Mouse (Mus musculus) heart, embryonic 14.5 days (tissue): ENCODE results near the gene E130308A19Rik. TPM values are rescaled to one million over a fixed set of nuclear protein-coding genes. Genes with fewer than 3 reads are reported as not detected.

ENCODE experiments used
- ATAC-seq: fragments of 200-750 bp; cut with Nextera tagmentation; 2 replicates; pipeline ENCODE4 v1.8.0; 2017; ENCODE audit warnings: low read depth, moderate TSS enrichment; ENCODE audit not compliant: insufficient number of reproducible peaks, insufficient read depth, low FRiP score
- H3K27ac ChIP-seq, 2 experiments: fragments of 200-500 bp in 1 of 2; fragments of 300-500 bp in 1 of 2; sonication (generic) in 1 of 2; replicated peaks in 1 of 2; 2 replicates each; pipeline ENCODE4 v1.5.1; 2012 to 2014; ENCODE audit warnings: low read depth in 2 of 2, low read length in 2 of 2, control low read depth in 1 of 2, mild to moderate bottlenecking in 1 of 2, mixed read lengths in 1 of 2; ENCODE audit not compliant: control insufficient read depth in 1 of 2, insufficient read depth in 1 of 2
- H3K27me3 ChIP-seq: fragments of 300-500 bp; sonication (generic); 2 replicates; pipeline ENCODE4 v1.6.1; 2014; ENCODE audit warnings: mild to moderate bottlenecking, low read length, control low read depth; ENCODE audit not compliant: control insufficient read depth, insufficient read depth
- H3K36me3 ChIP-seq: fragments of 300-500 bp; sonication (generic); 2 replicates; pipeline ENCODE4 v1.6.1; 2014; ENCODE audit warnings: mild to moderate bottlenecking, control low read depth, low read length, mixed read lengths; ENCODE audit not compliant: control insufficient read depth, insufficient read depth
- H3K4me1 ChIP-seq, 2 experiments: fragments of 200-500 bp in 1 of 2; fragments of 300-500 bp in 1 of 2; sonication (generic) in 1 of 2; 2 replicates each; pipeline ENCODE4 v1.6.1; 2012 to 2014; ENCODE audit warnings: low read length in 2 of 2, control low read depth in 1 of 2, mixed read lengths in 1 of 2; ENCODE audit not compliant: control insufficient read depth in 2 of 2, insufficient read depth in 2 of 2
- H3K4me2 ChIP-seq: fragments of 300-500 bp; sonication (generic); 2 replicates; pipeline ENCODE4 v1.6.1; 2014; ENCODE audit warnings: mild to moderate bottlenecking, low read length
- H3K4me3 ChIP-seq, 2 experiments: fragments of 200-500 bp in 1 of 2; fragments of 300-500 bp in 1 of 2; sonication (generic) in 1 of 2; 2 replicates each; pipeline ENCODE4 v1.5.1; 2012 to 2014; ENCODE audit warnings: low read length in 2 of 2, mild to moderate bottlenecking in 2 of 2, control low read depth in 1 of 2, low read depth in 1 of 2, moderate library complexity in 1 of 2; ENCODE audit not compliant: control insufficient read depth in 1 of 2, insufficient read depth in 1 of 2
- H3K9ac ChIP-seq: fragments of 300-500 bp; sonication (generic); 2 replicates; pipeline ENCODE4 v1.6.1; 2014; ENCODE audit warnings: mild to moderate bottlenecking, low read length
- H3K9me3 ChIP-seq: fragments of 300-500 bp; sonication (generic); 2 replicates; pipeline ENCODE4 v1.6.1; 2016; ENCODE audit warnings: low read length, control low read depth; ENCODE audit not compliant: control insufficient read depth
- WGBS: fragments of 180-500 bp; shearing (Covaris S2); extraction: QIAGEN DNeasy Blood & Tissue Kit; methylation state at CpG from one replicate; pipeline ENCODE4 v1.1.7; 2014; 5-methylcytosine and 5-hydroxymethylcytosine counted together
- polyA plus RNA-seq: library from polyadenylated mRNA; unstranded; fragments of >200 nt; fragmentation: Nextera tagmentation; extraction: Ambion mirVana; gene quantifications from 2 replicates; pipeline ENCODE4 v1.2.1, GENCODE M21; 2014

The E130308A19Rik gene
- polyA plus RNA-seq, 1 experiment from 2014 or later: 27.7 TPM

- WGBS: 70% methylated on average over 2 of the region's 2 CpGs
These were observed 44.0 kb downstream of the E130308A19Rik start for GRCm38 (mm10) chr4:59670015-59670414.

GRCm38 (mm10) chr4:59673423-59674117 lies 47.6 kb downstream of the E130308A19Rik start:
- H3K4me1 ChIP-seq: peaks cover 0 to 5% of the 10 kb centered on the region in 2 experiments; a peak in 1 of 4 replicates
- H3K9me3 ChIP-seq: no peaks in the 10 kb centered on the region
- H3K27ac ChIP-seq: no peak overlapping the region
- no peak overlapping the region for H3K9ac ChIP-seq
- no peak overlapping the region for H3K4me3 ChIP-seq
- 69% methylated on average over 2 of the region's 2 CpGs for WGBS
- H3K27me3 ChIP-seq: no peaks in the 10 kb centered on the region
- no peak overlapping the region for H3K4me2 ChIP-seq
- no peak for ATAC-seq
- H3K36me3 ChIP-seq: no peaks in the 10 kb centered on the region

More at GRCm38 (mm10) chr4:59670015-59670414, 44.0 kb downstream of the E130308A19Rik start:
- Histone ChIP-seq H3K27me3 (no peaks in the 10 kb centered on the region), H3K36me3 (no peaks in the 10 kb centered on the region), H3K9me3 (no peaks in the 10 kb centered on the region), H3K4me3 (no peak overlapping the region), H3K9ac (no peak overlapping the region), H3K4me1 (peaks cover 7 to 24% of the 10 kb centered on the region in 2 experiments), H3K4me2 (no peak overlapping the region), H3K27ac (no peak overlapping the region)
- ATAC-seq: no peak

GRCm38 (mm10) chr4:59674929-59675679 lies 49.1 kb downstream of the E130308A19Rik start:
- H3K9ac ChIP-seq: no peak overlapping the region
- WGBS: 79% methylated on average over 8 of the region's 8 CpGs
- ATAC-seq: no peak
- H3K4me2 ChIP-seq: no peak overlapping the region
- no peaks in the 10 kb centered on the region for H3K27me3 ChIP-seq
- no peaks in the 10 kb centered on the region for H3K9me3 ChIP-seq
- H3K4me3 ChIP-seq: no peak overlapping the region
- H3K36me3 ChIP-seq: no peaks in the 10 kb centered on the region
- no peak overlapping the region for H3K27ac ChIP-seq
- peaks cover 0 to 5% of the 10 kb centered on the region in 2 experiments; a peak in 1 of 4 replicates for H3K4me1 ChIP-seq

GRCm38 (mm10) chr4:59675699-59676098 lies 49.7 kb downstream of the E130308A19Rik start:
- Histone ChIP-seq H3K9me3 (no peaks in the 10 kb centered on the region), H3K9ac (no peak overlapping the region), H3K36me3 (no peaks in the 10 kb centered on the region), H3K27ac (no peak overlapping the region), H3K4me2 (no peak overlapping the region), H3K27me3 (no peaks in the 10 kb centered on the region), H3K4me3 (no peak overlapping the region), H3K4me1 (peaks cover 0 to 4% of the 10 kb centered on the region in 2 experiments; a peak in 1 of 4 replicates)
- ATAC-seq: no peak
- WGBS: 69% methylated on average over 3 of the region's 3 CpGs

DNA sequence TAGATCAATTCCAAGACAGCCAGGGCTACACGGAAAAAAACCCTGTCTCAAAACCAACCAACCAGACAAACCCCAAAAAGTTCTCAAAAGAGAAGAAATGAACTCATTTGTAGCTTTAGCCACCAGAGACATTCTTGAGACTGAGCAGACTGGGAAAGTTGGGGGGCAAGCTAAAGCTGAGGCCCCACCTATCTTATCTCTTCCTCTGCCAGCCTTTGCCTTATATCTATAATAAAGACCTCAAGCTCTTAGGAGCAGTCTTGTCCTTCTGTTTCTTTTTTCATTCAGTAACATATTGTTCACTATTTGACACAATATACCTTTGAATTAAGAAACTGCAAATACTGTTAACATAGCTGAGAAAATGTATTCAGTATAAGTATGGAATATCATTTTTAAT lies 55.4 kb downstream of the E130308A19Rik start:
- ATAC-seq: no peak
- Histone ChIP-seq H3K36me3 (no peaks in the 10 kb centered on the region), H3K9me3 (no peaks in the 10 kb centered on the region), H3K4me3 (no peak overlapping the region), H3K4me1 (peaks cover 5 to 20% of the 10 kb centered on the region in 2 experiments), H3K27ac (no peak overlapping the region), H3K27me3 (no peaks in the 10 kb centered on the region), H3K9ac (no peak overlapping the region), H3K4me2 (no peak overlapping the region)
- WGBS: 100% methylated on average over 1 of the region's 1 CpGs

DNA sequence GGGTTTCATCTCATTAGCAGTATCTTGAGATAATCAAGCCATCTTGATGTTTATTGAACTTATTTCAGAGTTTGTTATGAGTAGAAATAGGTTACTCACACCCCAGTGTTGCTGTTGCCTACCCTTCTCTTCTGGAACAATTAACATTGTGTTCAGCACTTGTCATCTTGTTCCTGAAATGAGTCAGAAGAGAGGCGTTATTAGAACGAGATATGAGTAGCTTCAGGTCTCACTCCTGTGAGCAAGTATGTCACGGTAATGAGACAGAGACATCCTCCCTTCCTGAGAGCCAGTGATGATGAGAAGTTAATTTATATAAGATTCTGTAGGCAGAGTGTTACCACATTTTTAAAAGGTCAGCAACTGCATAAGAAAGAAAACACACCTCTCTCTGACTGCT lies 56.5 kb downstream of the E130308A19Rik start:
- Histone ChIP-seq H3K4me3 (no peak overlapping the region), H3K27me3 (no peaks in the 10 kb centered on the region), H3K36me3 (no peaks in the 10 kb centered on the region), H3K4me1 (peaks cover 5 to 20% of the 10 kb centered on the region in 2 experiments), H3K4me2 (no peak overlapping the region), H3K9ac (no peak overlapping the region), H3K27ac (no peak overlapping the region), H3K9me3 (no peaks in the 10 kb centered on the region)
- ATAC-seq: no peak
- WGBS: 26% methylated on average over 3 of the region's 3 CpGs

DNA sequence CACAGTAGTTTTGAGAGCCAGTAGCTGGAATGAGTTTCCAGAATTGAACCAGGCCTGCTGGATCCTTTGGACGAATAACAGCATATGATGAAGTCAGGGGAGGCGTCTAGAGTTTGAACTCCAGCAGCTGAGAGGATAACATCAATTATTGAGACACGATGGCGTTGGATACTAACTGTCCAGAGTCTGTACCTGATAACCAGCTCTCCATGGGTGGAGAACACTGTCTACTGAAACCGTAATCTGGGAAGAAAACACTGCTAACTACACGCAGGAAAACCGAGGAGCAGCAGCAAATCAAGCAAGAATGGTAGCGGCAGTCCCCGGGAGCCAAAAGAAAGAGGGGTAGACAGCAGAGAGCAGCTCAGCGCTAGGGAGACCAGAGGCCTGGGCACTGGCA lies 56.9 kb downstream of the E130308A19Rik start:
- 59% methylated on average over 10 of the region's 10 CpGs for WGBS
- no peak overlapping the region for H3K9ac ChIP-seq
- no peak overlapping the region for H3K27ac ChIP-seq
- no peak overlapping the region for H3K4me2 ChIP-seq
- H3K9me3 ChIP-seq: no peaks in the 10 kb centered on the region
- no peak overlapping the region for H3K4me3 ChIP-seq
- no peaks in the 10 kb centered on the region for H3K36me3 ChIP-seq
- H3K4me1 ChIP-seq: peaks cover 5 to 20% of the 10 kb centered on the region in 2 experiments
- no peaks in the 10 kb centered on the region for H3K27me3 ChIP-seq
- ATAC-seq: no peak
